Mouse (Mus musculus): ENCODE data around the gene Gm42906. TPM values are rescaled to one million over a fixed set of nuclear protein-coding genes. Genes with fewer than 3 reads are reported as not detected.

Gene Gm42906
- total and polyA plus RNA-seq, 2 experiments from 2014 or later = not detected

DNA sequence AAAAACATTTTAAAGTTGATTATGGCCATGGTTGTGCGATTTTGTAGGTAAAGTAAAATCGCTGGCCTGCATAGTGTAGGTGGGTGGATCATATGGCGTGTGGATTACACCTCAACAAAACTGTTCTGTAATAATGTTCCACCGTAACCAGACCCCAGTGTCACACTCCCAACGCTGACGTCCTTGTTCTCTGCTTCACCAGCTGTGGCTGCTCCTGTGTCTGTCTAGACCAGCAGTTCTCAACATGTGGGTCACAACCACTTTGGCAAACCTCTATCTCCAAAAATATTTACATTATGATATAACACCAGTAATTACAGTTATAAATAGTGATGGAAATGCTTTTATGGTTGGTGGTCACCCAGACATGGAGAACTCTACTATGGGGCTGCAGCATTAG is 150.0 kb downstream of the Gm42906 start:
- Histone ChIP-seq H3K27me3 (ENCODE audit: insufficient read depth, low read length) (no peaks in the 10 kb centered on the region), H3K4me1 (ENCODE audit: insufficient read depth) (no peaks in the 10 kb centered on the region), H3K9ac (no peak overlapping the region), H3K27ac (ENCODE audit: low read depth, low read length) (no peak overlapping the region), H3K4me3 (ENCODE audit: low read depth, low read length) (no peak overlapping the region), H3K4me2 (ENCODE audit: low read depth) (no peak overlapping the region), H3K36me3 (ENCODE audit: insufficient read depth) (no peaks in the 10 kb centered on the region), H3K9me3 (ENCODE audit: low read length) (no peaks in the 10 kb centered on the region)
- WGBS = 95% methylated on average over 6 of the region's 6 CpGs
- no peak for TF ChIP-seq CTCF (IDR thresholded peaks at IDR 0.05; ENCODE audit: low read depth)
- ATAC-seq (no peak), DNase-seq (no peak)

GRCm38 (mm10) chr5:151275986-151276385 is 152.0 kb downstream of the Gm42906 start:
- no peak for ATAC-seq
- no peak overlapping the region for H3K4me3 ChIP-seq (ENCODE audit: low read depth, low read length)
- no peak for DNase-seq
- H3K4me1 ChIP-seq (ENCODE audit: insufficient read depth) = no peaks in the 10 kb centered on the region
- no peak for TF ChIP-seq CTCF (IDR thresholded peaks at IDR 0.05; ENCODE audit: low read depth)
- no peaks in the 10 kb centered on the region for H3K9me3 ChIP-seq (ENCODE audit: low read length)
- H3K9ac ChIP-seq = no peak overlapping the region
- H3K27ac ChIP-seq (ENCODE audit: low read depth, low read length) = no peak overlapping the region
- H3K36me3 ChIP-seq (ENCODE audit: insufficient read depth) = no peaks in the 10 kb centered on the region
- WGBS = 95% methylated on average over 2 of the region's 2 CpGs
- no peak overlapping the region for H3K4me2 ChIP-seq (ENCODE audit: low read depth)
- H3K27me3 ChIP-seq (ENCODE audit: insufficient read depth, low read length) = no peaks in the 10 kb centered on the region

DNA sequence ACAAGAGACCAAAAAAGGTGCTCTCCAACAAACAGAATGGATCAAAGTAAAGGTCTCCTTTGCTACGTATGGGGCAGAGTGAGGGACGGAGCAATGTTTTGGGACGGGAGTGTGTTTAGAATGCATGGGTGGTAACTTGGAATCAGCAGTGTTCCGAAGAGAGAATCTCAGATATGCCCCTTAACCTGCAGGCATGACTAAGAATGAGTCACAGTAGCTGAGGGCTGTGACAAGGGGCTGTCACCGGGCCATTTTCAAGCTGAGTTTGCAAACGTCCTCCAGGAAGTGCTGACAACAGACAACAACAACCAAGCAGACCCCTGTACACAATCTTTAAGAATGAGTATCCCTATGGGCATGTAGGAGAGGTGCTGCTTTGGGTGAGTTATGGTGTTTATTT is 153.7 kb downstream of the Gm42906 start:
- Histone ChIP-seq H3K36me3 (ENCODE audit: insufficient read depth) (no peaks in the 10 kb centered on the region), H3K4me1 (ENCODE audit: insufficient read depth) (no peaks in the 10 kb centered on the region), H3K9ac (no peak overlapping the region), H3K4me2 (ENCODE audit: low read depth) (no peak overlapping the region), H3K9me3 (ENCODE audit: low read length) (no peaks in the 10 kb centered on the region), H3K4me3 (ENCODE audit: low read depth, low read length) (no peak overlapping the region), H3K27me3 (ENCODE audit: insufficient read depth, low read length) (no peaks in the 10 kb centered on the region), H3K27ac (ENCODE audit: low read depth, low read length) (no peak overlapping the region)
- ATAC-seq = no peak
- no peak for TF ChIP-seq CTCF (IDR thresholded peaks at IDR 0.05; ENCODE audit: low read depth)
- DNase-seq = no peak
- WGBS = 75% methylated on average over 6 of the region's 6 CpGs

DNA sequence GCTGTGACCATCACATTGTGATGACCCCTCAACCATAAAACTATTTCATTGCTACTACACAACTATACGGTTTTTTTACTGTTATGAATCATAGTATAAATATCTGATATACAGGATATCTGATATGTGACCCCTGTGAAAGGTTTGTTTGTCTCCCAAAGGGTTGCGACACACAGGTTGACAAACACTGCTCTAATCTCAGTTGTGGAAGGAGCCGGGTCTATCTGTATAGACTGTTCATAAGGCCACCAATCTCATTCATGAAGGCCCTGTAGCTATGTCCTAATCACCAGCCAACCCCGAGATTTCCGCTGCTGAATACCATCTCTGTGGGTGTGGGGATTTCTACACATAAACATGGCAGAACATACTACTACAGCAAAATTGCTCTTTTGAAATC is 157.1 kb downstream of the Gm42906 start:
- no peak for DNase-seq
- H3K9me3 ChIP-seq (ENCODE audit: low read length) = no peaks in the 10 kb centered on the region
- no peak overlapping the region for H3K27ac ChIP-seq (ENCODE audit: low read depth, low read length)
- no peaks in the 10 kb centered on the region for H3K27me3 ChIP-seq (ENCODE audit: insufficient read depth, low read length)
- H3K4me1 ChIP-seq (ENCODE audit: insufficient read depth) = no peaks in the 10 kb centered on the region
- H3K9ac ChIP-seq = no peak overlapping the region
- TF ChIP-seq CTCF (IDR thresholded peaks at IDR 0.05; ENCODE audit: low read depth) = no peak
- H3K4me3 ChIP-seq (ENCODE audit: low read depth, low read length) = no peak overlapping the region
- ATAC-seq = no peak
- 93% methylated on average over 5 of the region's 5 CpGs for WGBS
- no peaks in the 10 kb centered on the region for H3K36me3 ChIP-seq (ENCODE audit: insufficient read depth)
- H3K4me2 ChIP-seq (ENCODE audit: low read depth) = no peak overlapping the region

DNA sequence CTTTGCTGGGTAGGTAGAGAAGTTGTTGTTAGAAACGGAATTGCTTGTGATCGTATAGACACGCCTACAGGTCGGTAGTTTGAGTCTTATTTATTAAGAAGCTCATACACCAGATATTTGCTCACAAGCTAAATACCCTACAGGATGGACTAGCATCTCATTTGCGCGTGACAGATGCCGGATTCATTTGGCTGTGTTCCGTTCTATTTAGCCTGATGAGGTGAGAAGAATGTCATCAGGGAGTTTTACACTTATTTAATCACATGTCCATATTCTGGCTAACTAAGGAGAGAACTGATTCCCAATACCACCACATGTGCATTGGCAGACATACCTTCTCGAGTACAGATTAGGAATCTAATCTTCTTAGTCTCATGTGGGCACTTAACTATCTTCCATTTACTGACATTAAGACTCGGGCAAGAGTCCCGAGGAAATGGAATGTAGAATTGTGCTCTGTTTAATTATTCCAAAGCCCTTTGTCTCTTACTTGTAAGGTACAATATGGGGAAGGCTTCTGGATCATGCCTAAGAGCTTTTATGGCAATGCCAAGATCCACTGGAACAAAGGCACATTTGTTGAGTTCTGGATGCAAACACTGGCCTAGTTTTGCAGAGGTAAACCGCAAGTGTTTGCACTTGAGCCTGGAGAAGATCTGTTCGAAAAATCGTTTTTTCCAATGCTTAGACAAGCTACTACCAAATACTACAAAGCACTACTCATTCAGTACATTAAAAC is 160.9 kb downstream of the Gm42906 start:
- DNase-seq = no peak
- no peak for TF ChIP-seq CTCF (IDR thresholded peaks at IDR 0.05; ENCODE audit: low read depth)
- ATAC-seq = no peak
- Histone ChIP-seq H3K9ac (no peak overlapping the region), H3K4me2 (ENCODE audit: low read depth) (no peak overlapping the region), H3K9me3 (ENCODE audit: low read length) (no peaks in the 10 kb centered on the region), H3K4me3 (ENCODE audit: low read depth, low read length) (no peak overlapping the region), H3K27me3 (ENCODE audit: insufficient read depth, low read length) (no peaks in the 10 kb centered on the region), H3K36me3 (ENCODE audit: insufficient read depth) (no peaks in the 10 kb centered on the region), H3K27ac (ENCODE audit: low read depth, low read length) (no peak overlapping the region), H3K4me1 (ENCODE audit: insufficient read depth) (no peaks in the 10 kb centered on the region)
- WGBS = 56% methylated on average over 14 of the region's 14 CpGs

DNA sequence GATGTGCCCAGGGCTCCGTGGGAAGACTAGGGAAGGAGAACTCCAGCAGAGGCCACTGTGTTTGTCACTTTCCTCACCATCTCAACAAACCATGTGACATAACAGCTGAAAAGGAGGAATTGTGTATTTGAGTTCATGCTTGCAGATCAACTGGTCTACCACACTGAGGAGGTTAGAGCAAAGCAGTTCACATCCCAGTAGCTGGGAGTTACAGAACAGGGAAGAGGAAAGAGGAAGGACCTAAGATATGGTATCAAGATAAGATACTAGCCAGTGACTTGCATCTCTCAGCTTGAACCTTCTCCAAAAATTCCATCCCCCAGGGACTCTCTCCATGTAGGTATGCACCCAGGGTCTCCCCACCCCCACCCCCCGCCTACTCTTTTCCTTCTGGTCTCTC is 166.4 kb downstream of the Gm42906 start:
- Histone ChIP-seq H3K4me2 (ENCODE audit: low read depth) (no peak overlapping the region), H3K9ac (no peak overlapping the region), H3K27me3 (ENCODE audit: insufficient read depth, low read length) (no peaks in the 10 kb centered on the region), H3K4me3 (ENCODE audit: low read depth, low read length) (no peak overlapping the region), H3K9me3 (ENCODE audit: low read length) (no peaks in the 10 kb centered on the region), H3K4me1 (ENCODE audit: insufficient read depth) (no peaks in the 10 kb centered on the region), H3K27ac (ENCODE audit: low read depth, low read length) (no peak overlapping the region), H3K36me3 (ENCODE audit: insufficient read depth) (no peaks in the 10 kb centered on the region)
- DNase-seq (no peak), ATAC-seq (no peak)
- no peak for TF ChIP-seq CTCF (IDR thresholded peaks at IDR 0.05; ENCODE audit: low read depth)
- 83% methylated on average over 2 of the region's 2 CpGs for WGBS

- ATAC-seq (peak; percentile 67), DNase-seq (peak; percentile 11)
These were observed 175.8 kb downstream of the Gm42906 start for GRCm38 (mm10) chr5:151252213-151252612.

More at GRCm38 (mm10) chr5:151252213-151252612, 175.8 kb downstream of the Gm42906 start:
- WGBS = 56% methylated on average over 8 of the region's 8 CpGs
- H3K4me3 ChIP-seq (ENCODE audit: low read depth, low read length) = no peak overlapping the region
- H3K4me1 ChIP-seq (ENCODE audit: insufficient read depth) = no peaks in the 10 kb centered on the region
- H3K4me2 ChIP-seq (ENCODE audit: low read depth) = no peak overlapping the region
- no peak overlapping the region for H3K27ac ChIP-seq (ENCODE audit: low read depth, low read length)
- no peaks in the 10 kb centered on the region for H3K36me3 ChIP-seq (ENCODE audit: insufficient read depth)
- no peak overlapping the region for H3K9ac ChIP-seq
- H3K27me3 ChIP-seq (ENCODE audit: insufficient read depth, low read length) = no peaks in the 10 kb centered on the region
- TF ChIP-seq CTCF (IDR thresholded peaks at IDR 0.05; ENCODE audit: low read depth) = peak; percentile 35
- no peaks in the 10 kb centered on the region for H3K9me3 ChIP-seq (ENCODE audit: low read length)
